Mouse (Mus musculus): ENCODE results near the gene Casz1.

Casz1 gene

DNA sequence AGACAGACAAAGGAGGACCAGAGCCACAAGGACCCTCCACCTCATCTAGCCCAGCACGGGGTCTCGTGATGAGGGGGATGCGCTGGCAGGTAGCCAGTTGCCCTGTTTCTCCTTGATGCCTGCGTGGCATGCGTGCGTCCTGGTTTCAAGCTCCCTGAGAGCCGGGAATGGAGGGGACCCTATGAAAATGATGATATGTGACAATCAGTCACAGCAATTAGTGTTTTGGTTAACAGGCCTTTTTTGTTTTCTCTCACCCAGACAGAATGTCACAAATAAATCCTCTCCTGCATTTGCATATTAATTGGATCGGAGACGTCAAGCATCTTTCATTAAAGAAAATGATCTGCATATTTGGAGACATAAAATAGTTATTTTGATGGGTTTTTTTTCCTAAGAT lies 71.9 kb downstream of the Casz1 start:
- no peak for DNase-seq (ENCODE audit: low spot score in 2 of 2)

DNA sequence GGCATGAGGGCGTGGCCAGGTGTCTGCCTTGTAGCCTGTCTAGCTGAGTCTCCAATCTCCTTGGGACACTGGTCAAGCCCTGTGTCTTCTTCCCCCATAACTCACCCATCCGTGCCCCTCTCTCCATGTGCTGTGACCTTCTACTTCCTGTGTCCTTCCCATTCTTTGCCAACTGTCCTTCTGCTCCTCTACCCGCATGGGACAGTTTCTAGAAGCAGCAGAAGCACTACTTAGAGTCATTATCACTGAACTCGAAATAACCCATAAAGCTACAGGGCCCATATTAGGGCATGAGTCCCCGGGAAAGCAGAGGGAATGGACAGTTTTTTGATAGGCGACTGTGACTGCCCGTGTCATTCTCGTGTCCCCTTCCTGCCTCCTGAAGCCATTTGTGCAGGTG lies 72.6 kb downstream of the Casz1 start:
- DNase-seq (ENCODE audit: low spot score in 2 of 2) = no peak

DNA sequence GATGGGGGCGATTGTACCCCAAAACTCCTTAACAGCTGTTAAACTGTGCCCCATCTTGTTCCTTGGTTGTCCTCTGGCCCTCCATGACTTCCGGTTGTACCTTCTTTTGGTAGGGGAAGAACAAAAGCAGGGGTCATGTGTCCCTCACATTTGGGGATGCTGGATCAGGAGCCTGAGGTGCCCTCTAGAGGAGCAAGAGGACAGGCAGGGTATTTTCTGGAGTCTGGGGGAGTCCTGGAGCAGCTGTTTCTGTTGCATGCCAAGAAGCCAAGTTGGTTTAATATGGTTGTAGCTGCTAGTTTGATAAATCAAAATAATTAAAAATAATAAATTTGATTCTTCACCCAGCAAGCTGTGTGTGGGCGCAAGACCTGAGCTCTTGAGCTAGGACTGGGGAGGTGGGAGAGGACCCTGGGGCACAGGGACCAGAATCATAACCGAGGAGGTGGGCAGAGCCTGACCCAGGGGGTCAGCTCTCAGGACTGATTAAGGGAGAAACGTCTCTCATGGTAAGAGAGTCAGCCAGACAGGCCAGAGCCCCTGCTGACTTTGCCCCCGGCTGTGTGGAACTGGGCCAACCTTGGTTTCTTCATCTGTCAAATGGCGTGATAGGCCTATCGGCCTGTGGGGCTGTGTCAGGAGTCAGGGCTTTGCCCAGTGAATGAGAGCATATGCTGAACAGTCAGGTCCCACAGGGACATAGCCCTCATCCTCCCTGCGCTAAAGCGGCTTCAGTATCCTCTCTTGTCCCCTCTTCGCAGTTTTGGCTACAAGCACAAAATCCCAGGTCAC lies 74.2 kb downstream of the Casz1 start:
- no peak for DNase-seq (ENCODE audit: low spot score in 2 of 2)

DNA sequence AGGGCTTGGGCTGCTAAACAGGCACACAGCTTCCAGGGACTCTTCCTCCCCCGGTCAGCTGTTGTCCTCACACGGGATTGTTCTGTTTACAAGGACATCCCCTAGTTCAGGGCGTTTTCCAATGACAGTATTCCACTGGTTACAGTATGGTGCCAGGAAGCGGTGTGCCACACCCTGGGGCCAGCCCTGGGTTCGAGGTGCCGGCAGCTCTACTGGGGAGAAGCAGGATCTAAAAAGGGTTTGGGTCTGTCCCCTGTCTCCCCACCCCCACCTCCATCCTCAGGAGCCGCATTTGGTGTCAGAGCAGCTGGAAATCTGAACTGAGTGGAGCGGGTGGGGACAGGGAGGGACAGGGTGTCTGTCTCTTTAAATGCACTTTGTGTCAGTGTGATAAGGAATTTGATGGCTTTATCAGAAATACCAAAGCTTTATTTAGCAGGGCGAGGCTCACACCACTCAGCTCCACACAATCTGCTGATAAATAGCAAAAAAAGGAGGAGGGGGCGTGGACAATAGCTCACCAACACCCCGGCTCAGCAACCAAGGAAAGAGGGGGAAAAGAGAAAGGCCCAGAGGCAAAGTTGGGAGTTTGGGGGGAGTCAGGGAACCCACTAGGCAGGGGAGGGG lies 74.9 kb downstream of the Casz1 start:
- no peak for DNase-seq (ENCODE audit: low spot score in 2 of 2)

DNA sequence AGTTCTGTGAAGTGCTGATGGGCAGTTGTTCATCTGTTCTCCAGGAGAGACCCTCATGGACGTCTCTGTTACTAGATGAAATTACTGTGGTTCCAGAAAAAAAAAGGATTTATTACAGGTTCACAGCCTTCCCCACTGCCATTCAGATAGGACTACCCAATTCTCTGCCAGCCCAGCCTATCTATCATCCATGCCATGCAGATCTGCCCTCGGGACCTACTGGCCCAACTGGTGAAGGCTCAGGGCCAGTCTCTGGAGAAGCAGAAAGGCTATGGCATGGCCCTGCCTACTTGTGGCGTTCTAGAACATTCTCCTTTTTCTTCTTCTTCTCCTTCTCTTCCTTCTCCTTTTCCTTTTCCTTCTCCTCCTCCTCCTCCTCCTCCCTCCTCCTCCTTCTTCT lies 75.4 kb downstream of the Casz1 start:
- DNase-seq (ENCODE audit: low spot score in 2 of 2) = no peak

DNA sequence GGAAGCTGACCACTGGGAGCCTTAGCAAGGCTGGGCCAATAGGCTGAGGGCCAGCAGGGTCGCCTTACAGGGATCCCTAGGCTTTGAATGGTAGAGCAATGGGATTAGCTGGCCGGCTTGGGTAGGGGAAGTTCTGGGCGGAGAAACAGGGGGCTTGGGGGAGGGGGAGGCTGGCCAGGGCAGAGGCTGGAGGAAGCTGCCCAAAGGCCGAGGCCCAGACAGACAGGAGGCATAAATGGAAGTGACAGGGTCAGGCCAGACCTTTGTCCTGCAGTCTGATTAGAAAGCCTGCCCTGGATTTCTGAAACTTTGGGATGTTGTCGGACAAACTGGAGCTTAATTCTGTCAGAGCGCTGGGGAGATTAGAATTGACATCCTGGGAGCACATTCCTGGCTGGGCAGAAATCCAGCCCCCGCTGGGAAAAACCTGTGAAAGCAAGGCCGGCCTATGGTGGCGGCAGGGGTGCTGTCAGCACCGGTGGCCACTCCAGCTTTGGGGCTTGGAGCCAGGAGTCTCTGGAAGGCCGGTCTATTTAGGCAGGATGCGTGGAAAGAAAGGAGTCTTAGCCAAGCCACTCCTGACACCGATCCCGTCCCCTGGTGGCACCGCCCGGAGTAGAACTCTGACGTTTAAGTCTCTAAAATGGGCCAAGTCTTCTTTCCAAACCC lies 76.9 kb downstream of the Casz1 start:
- no peak for DNase-seq (ENCODE audit: low spot score in 2 of 2)

DNA sequence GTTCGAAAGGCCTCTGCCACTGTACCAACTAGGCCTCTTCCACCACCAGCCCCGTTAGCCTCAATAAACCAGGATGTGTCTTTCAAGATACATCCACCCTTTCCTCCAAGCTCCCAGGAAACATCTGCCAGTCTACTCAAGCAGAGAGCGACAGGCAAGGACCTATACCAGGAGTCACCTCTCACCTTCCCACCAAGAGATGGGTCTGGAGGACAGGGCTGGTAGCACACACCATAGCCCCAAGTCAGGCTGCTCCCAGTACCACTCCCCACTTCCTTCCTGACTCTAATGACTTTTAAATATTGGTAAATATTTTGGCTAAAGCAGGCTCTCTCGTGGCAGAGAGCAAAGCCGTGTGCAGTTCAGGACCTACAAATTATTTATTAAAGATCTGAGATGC lies 77.6 kb downstream of the Casz1 start:
- DNase-seq (ENCODE audit: low spot score in 2 of 2) = no peak

DNA sequence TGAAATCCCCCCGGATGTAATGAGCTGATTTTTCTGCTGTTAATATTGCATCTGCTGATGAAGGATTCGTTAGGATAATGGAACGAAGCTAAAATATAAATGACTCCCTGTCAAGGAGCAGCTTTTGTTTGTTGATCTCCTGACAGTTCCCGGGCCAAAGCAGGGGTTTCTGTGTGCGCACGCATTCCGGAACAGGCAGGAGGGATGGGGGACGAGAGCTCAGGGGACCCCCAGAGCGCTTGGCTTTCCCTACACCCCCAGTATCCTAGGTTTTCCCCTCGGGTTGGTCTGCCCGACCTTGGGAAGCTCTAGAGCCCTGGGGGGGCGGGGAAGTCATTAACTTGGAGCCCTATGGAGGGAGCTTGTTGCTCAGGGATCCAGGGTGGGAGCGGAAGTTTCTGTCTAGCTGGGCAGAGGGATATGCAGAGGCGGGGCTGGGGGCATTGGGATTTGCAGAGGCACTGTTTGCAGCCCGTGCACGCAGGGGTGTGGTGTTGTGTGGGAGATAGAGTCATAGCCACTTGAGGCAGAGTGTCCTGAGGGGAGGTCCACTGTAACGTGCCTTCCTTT lies 78.2 kb downstream of the Casz1 start:
- no peak for DNase-seq (ENCODE audit: low spot score in 2 of 2)

DNA sequence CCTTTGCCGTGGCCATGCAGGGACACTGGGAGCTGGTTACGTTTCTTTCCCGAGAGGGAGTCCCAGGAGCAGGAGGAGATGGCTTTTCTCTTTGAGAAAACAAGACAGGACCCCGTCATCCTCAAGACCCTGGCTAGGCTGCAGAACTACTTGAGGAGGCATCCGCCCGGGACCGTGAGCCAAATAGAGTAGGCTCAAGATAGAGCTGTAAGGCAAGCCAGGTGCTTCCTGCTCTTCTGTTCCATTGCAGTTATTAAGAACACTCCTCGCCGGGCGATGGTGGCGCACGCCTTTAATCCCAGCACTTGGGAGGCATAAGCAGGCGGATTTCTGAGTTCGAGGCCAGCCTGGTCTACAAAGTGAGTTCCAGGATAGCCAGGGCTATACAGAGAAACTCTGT lies 80.4 kb downstream of the Casz1 start:
- DNase-seq (ENCODE audit: low spot score in 2 of 2) = no peak

DNA sequence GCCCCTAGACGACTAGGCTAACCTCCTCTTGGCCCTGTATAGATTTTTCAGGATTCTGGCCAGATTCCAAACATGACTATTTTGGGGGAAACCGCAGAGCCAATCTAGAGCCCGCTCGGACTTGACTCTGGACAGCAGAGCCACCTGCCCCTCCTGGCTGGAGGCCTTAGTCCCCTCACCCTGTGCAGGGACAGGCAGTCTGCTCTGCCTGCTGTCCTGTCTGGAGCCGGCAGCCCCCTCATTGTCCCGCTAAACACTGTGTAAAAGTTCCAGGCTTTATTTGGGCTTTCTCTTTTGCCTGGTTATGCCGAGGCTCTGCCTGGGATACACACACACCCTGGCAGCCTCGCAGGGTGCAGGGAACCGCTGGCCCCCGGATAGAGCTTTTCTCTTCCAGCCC lies 81.2 kb downstream of the Casz1 start:
- DNase-seq (ENCODE audit: low spot score in 2 of 2) = no peak

DNA sequence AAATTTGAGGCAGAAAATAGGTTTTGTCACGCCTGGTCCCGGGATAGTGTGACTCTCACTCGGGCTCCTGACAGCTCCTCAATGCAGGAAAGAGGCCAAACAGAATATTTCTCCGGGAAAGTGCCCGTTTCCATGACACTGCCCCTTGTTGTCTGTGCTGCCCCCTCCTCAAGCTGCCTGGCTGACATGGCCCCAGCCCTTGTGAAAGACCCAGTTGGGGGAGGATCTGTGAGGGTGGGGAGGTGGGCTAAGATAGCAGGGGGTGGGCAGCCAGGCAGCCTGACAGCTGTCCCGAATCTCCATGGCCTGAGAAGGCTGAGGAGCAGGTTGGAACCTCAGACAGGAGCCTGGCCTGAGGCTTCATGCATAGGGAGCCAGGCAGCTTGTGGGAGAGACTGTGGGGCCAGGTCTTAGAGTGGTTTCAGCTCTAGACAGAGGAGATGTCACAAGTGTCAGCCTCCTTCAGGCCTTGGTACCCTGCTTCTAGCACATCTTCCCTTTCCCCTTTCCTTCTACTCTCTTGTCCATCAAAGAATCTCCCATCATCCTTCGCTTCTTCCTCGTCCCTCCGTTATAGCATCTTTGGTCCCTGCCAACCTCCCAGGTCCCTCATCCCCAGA lies 81.8 kb downstream of the Casz1 start:
- DNase-seq (ENCODE audit: low spot score in 2 of 2) = no peak

DNA sequence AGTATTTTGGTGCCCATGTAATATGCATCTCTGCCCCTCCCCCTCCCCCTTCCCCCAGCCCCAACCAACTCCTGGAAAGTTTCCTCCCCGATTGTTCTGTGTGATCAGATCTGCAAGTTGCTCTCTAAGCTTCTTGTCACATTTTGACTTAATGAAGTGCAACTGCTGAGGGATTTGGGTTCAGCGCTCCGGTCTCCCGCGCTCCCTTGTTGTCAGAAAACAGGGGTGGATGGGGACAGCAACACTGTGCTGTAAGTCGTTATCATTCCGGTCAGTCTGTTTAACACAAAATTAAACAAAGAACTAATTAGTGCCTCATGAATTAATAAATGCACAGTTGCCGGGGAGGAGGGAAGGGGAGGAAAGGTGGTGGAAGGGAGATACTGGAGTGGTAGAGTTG lies 84.0 kb downstream of the Casz1 start:
- no peak for DNase-seq (ENCODE audit: low spot score in 2 of 2)

DNA sequence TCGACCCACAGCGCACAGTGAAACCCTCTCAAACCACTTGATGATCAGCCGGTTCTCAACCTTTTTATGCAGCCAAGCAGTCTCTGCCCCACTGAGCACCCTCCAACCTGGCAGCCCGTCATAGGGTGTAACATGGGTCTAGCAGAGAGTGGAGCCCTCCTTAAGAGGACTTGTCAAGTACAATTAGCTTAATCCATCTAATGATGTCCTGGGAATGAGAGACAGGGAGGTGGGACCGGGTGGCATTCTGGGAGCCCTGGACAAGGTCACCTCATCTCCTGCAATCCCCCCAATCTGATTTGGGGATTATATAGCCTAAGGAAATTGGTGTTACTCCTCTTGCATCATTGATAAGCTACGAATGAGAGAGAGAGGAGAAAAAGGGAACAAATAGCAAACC lies 84.8 kb downstream of the Casz1 start:
- no peak for DNase-seq (ENCODE audit: low spot score in 2 of 2)

DNA sequence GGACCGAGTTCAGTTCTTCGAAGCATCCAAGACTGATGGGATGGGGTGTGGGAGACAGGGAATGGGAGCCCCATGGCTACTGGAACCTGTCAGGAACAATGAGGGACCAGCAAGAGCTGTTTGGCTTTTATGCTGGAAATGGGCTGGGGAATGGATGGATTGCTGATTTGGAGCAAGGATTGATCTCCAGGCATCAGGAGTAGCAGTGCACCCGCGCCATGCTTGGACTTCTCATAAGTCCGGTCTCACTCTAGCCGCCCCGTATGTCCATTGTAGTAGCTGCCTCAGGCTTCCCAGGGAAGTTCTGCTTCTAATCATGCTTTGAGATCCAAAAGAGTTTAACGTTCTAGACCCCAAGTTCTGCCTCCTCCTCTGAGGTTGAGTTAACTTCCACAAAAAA lies 86.2 kb downstream of the Casz1 start:
- no peak for DNase-seq (ENCODE audit: low spot score in 2 of 2)

DNA sequence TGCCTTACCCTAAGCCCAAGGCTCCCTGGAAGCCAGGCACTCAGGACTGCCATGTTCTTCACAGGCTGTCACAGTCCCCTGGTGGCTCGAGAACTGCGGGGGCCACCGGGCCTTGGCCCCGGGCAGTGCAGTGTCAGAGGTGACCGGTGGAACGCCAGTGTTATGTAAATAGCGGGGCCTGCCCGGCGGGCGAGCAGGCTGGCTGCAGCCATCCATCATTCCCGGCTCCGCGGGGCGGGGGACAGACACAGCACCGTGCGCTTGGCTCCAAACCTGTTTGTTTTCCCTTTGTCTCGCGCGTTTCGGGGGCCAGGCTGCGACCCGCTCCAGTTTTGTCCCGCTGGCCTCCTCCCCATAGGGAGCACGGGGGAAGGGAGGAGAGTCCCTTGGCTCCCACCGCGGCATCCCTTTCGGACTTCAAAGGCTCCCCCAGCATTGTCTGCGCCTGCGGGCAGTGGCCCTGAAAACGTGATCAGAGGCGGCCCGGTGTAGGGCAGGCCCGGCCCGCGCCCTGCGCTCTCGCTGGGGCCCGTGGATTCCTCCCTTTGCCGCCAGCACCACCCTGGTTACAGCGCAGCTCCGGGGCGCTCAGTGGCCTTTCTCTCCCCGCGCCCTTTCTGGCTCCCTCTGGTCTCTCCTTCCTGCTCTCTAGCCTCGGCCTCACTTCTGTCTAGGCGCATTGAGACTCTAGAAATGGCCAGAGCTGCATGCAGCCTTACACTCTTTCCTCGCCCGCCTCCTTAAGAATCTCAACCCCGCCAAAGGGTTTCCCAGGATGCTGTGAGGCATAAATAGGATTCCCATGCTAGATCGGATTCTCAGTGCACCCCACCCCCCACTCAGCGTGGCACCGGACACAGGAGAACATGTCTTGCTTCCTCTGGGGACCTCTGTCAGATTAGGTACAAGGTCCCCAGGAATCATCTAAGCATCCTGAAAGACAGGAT lies 86.9 kb downstream of the Casz1 start:
- no peak for DNase-seq (ENCODE audit: low spot score in 2 of 2)

DNA sequence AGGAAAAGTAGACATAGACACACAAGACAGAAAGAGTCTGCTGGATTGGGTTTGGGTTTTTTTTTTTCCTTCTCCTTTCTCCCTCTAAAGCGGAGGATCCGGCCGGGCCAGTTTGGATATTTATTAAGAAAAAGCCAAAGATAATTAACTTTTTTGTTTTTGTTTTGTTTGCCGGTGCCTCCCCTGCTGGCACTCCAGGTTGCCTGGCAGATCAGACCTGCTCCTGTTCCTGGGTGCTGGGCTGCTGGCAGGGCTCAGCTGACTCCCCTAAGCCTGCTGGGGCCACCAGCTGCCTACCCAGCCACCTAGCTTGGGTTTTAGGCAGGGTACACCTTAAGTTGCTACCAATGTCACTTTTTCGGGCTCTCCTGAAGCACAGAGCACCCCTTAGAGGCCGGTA lies 91.9 kb downstream of the Casz1 start:
- no peak for DNase-seq (ENCODE audit: low spot score in 2 of 2)

DNA sequence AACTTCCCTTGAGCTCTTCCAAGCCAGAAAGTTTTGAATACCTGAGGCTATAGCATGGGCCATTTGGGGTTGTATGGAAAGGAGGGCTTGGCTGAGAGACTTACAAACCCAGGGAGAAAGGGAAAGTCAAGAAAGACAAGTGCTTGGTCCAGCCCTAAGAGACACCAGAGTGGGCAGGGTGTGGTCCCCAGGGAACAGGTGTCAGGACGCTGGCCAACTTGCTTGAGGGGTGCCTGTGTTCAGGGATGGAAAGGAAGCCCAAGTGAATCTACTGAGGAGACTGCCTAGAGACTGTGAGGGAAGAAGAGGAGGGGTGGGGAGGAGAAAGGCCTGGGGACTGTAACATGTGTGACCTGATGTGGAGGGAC lies 95.7 kb downstream of the Casz1 start:
- no peak for DNase-seq (ENCODE audit: low spot score in 2 of 2)

DNA sequence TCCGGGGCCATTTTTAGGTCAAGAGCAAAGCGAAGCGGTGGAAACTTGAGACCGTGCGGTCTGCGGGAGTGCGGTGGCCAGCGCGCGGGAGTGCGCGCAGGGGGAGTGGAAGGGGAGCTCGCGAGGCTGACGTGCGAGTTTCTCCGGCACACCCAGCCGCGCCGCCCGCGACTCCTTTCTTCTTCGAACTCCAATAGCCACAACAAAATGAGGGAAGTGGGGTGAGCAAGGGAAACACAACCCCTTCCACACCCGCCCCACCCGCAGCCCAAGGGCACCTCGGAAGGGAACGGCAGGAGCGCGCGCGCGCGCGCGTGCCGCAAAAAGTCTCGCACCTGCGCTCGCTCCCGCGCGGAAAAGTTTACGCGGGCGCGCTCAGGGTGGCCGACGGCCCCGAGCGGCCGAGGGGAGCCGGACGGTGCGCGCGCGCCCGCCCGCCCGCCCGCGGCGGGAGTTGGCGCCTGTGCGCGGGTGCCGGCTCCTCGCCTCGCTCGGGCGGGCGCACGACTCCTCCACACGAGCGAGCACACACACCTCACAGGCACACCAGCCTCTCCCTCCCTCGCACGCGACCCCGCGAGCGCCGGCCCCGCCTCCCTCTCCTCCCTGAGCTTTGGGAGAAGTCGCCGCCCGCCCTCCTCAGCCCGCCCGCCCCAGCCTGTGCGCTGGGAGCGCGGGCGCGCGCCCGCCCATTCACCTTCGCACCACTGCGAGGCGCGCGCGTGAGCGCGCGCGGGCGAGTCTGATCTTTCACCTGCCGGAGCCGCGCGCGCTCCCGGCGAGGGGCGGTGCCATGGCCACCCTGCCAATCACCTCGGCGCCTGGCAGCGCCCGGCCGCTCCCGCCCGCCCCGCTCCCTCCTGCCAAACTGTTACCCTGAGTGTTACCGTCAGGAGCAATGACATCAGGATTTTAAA lies 96.3 kb downstream of the Casz1 start:
- peak; percentile 24 to 33 for DNase-seq (ENCODE audit: low spot score in 2 of 2)

DNA sequence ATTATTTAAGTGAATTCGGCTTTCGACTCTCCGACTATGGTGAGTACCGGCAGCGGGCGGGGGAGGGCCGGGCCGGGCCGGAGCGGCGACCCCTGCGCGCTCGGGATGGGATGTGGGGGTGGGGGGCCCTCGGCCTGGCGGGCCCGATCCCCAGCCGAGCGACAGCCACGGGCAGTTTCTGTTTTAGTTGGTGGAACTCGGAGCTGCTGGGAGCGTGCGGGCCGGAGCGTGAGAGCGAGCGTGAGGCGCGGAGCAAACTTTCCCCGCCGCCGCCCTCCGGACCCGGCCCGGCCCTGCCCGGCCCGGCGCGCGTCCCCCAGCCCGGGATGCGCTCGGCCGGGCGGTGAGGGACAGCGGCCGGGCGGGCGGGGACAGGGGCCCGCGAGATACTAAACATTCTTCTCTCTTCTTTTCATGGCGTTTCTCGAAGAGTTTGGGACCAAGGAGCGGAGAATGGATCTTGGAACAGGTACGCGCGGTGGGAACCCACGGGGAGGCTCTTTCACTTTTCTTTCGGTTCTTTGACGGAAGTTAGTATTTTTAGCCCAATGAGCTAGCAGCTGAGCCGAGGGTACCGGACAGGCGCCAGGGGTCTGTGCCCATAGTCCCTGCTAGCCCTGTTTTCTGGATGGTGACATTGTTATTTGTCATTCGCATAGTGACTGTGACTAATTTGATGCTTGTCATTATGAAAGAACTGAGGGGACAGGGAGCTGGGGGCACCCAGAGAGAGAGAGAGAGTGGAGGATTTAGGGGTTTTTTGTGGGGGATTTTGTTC lies 97.2 kb downstream of the Casz1 start:
- DNase-seq (ENCODE audit: low spot score in 2 of 2) = no peak

Measured in frontal cortex, postnatal 36 days (tissue).